Mouse (Mus musculus) ovary, postnatal 10 days (tissue): ENCODE measurements around the gene Gm20532.

Experiments used
- DNase-seq: peaks from one replicate; pipeline ENCODE4 v3.0.0; 2022; ENCODE audit warnings: low spot score

Gene Gm20532

DNA sequence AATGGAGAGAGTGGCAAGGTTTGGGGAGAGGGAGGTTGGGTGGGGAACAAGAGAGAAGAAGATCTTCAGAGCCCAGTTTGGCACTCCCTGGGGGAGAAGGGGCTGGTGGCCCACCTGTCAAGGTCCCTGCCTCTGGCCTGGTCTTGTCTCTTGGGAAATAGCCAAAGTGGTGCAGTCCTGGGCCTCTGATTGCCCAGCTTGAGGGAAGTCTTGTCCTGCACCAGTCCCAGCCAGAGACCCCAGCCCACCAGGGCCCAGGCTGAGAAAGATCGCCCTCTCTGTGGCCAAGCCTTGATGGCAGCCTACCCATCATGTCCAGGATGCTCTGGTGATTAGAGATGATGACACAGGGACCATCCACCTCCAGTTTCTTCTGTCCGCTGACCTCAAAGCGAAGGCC lies 10.5 kb downstream of the Gm20532 start:
- no peak for DNase-seq

- no peak for DNase-seq
These were observed 11.4 kb downstream of the Gm20532 start for GRCm38 (mm10) chr2:26597810-26598209.

DNA sequence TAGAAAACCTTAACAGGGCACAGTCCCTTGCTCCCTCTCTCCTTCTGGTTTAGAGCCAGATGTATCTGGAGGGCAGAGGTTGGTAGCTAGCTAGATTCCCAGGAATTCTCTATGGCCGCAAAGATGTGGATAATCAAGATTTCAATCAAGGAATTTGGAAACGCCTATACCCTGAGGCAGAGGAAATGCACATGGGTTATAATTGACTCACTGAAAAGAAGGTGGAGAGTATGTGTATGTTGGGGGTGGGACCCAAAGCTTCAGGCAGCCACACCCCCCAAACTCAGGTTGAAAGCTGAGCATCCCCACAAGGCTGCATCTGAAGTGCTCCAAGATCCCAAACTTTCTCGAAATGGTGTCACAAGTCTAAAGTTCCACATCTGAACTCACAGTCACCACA lies 12.0 kb downstream of the Gm20532 start:
- DNase-seq = no peak

DNA sequence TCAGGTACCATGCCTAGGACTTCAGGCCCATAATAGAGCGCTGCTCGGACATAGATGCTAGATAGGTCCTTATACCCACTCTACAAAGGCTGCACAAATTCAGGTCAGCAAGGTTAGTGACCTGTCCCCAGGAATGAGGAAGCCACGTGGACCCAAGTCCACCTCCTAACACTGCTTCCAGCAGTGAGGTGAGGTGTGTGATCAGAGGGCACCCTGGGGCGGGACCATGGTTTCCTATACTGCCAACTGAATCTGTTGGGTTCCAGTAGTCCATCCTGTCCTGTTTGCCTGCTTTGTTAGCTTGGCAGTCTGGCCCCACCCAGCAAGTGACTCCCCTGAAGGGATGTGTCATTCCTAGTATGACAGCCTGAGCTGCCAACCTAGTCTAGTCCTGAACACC lies 13.5 kb downstream of the Gm20532 start:
- DNase-seq = no peak

DNA sequence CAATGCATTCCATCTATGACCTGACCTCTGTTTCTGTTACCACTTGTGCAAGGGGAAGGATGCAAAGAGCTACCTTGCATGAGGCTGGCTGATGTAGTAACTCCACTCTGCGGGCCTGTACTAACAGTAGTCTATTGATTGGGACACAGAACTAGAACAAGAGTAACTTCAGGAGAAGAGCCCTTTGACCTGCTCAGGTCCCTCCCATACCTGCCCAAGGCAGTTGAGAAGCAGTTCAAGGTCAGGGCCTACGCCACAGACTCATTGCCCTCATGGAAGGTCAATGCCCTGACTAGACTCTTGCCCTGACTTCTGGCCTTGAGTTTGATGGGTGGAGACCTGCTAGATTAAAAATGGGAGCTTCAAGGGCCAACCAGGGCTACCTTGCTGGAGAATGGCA lies 14.2 kb downstream of the Gm20532 start:
- no peak for DNase-seq

DNA sequence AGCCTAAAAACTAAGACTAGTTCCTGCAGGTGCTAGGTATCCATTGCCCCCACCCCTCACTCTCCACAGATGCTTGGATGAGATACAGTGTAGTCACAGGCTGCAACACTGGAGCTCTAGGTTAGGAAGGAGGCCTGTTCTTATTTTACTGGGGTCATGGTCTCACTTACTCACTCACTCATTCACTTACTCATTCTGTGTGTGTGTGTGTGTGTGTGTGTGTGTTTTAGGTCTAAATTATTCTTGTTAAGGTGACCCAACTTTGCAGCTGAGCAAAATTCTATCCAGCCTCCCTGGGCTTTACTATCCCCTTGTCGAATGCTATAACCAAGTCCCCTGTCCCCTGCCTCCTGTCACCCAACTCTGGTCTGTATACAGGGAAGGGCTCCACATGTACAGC lies 15.2 kb downstream of the Gm20532 start:
- DNase-seq = no peak

DNA sequence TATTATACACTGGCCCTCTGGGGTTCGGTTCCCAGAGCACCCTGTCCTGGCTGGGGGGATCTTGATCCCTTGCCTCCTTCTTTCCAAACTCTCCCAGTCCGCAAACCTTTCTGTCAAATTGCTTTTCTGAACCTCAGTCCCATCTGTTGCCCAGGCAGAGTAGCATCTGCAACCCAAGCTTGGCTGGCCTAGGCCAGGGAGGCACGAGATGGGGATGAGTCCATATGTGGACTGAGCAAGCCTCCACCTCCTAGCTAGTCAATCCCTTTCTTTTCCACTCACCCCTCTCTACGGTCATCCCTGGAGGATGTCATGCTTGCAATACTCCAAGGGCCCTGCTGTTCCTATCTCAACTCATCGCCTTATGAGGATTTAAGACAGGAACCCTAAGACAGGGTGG lies 16.2 kb downstream of the Gm20532 start:
- no peak for DNase-seq

- no peak for DNase-seq
These were observed 16.7 kb downstream of the Gm20532 start for GRCm38 (mm10) chr2:26603159-26603558.

DNA sequence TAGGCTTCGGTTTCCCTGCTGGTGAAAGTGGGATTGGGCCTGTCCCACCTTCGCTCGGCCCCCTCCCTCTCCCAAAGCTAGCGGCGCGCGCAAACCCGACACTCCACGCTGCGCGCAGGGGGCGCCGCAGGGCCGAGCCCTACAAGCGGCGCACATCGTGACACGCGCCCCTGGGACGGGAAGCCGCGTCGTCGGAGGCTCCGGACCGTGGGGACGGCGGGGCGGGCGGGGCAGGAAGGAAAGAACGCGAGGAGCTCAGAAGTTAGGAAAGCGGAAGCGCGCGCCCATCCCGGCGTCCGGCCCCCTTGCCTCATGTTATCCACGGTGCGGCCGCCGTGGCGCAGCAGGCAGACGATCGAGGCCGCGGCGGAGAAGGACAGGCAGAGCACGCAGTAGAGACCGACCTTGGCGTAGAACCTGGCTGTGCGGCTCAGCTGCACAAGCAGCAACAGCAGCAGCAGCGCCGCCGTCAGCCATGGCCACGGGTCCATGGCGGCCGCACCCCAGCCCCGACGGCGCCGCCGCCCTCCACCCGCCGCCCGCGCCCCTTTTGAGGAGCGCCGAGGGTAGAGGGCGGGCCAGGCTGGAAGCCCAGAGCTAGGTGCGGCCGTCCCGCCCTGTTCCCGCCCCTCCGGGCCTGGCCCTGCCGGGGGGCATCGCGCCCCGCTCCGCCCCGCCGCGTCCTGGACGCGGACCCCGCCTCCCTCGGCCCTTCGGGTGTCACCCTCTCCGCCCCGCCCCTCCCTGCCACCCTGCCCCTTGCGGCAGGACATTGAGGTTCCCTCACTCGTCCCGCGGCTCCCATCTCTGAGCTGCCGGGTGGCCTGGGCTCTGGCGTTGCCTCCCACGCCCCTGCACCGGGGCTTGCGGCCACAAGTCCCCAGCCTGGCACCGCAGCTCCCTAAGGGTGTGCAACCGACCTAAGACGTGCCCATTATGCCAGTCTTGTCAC lies 17.6 kb downstream of the Gm20532 start, which contains the start of gene Agpat2:
TSS of gene Agpat2 (minus strand) at position 698 of the 952 bp plus-strand sequence.
- DNase-seq = peak; percentile 54

DNA sequence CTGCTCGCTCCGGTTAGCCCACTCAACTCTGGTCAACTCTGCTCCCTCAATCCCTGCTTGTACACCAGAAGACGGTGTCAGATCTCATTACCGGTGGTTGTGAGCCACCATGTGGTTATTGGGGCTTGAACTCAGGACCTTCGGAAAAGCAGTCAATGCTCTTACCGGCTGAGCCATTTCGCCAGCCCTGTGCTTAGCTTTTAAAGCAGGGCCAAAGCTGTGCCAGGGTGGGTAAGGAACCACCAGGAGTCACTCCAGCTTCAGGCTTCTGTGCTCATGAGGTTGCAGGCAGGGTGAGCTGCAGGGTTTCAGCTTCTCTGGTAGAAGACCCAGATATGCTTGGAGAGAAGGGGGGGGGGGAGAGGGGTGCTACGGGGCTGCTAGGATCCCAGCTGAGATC lies 18.9 kb downstream of the Gm20532 start:
- no peak for DNase-seq

DNA sequence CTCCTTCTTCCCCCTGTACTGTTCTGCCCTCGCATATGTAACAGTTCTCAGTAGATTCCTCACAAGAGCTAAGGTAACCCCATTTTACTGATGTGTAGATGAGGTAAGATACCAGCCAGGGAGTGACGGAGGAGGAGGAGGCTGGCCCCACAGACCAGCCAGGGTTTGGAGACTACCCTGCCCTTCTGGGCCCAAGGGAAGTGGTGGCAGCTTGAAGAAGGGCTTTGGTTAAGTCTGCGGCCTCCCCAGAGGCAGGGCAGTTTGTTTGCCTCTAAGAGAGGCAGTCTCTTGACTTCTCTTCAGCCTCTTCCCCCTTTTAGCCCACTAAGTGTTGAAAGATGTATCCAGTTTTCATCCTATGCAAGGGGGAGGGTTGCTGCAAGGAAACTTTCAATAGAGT lies 20.1 kb downstream of the Gm20532 start:
- no peak for DNase-seq

DNA sequence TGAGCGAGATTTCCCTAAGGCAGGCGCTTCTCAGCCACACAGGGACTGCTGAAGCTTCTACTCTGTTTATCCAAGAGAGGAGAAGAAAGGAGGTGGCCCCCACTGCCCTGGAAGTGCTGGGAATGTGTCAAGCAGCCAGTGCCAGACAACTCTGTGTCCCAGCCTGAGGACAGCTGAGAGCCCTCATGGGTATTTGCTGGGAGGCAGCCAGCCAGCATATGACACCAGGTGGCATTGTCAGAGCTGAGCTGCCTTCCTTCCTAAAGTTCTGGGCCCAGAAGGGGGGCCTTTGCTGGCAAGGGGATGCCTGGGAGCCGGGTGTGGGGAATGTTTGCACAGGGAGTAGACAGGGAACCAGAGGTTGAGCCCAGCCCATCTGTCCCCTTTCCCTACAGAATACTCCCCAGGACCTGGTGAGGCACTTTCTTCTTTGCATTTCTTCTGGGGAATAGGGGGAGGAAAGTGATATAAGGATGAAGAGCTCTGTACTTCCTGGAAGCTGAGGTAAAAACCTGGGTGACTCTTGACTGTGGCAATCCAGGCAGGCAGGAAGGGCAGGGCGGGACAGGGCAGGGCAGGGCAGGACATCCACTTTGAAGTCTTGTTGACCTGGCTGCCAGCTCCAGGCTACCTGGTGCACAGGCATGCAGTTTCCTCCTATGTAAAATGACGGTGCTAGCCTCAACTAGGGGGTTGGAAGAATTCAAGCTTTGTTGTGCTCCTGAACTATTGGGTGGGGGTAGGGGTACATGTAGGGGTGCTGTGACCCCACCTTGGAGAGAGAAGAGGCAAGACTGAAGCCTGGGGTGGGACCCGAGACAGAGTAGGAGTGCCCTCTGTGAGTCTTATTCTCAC lies 20.8 kb downstream of the Gm20532 start:
- DNase-seq = no peak

- no peak for DNase-seq
These were observed 22.3 kb downstream of the Gm20532 start for GRCm38 (mm10) chr2:26608781-26609180.

- no peak for DNase-seq
These were observed 22.8 kb downstream of the Gm20532 start for GRCm38 (mm10) chr2:26609261-26609661.

- DNase-seq = no peak
These were observed 24.1 kb downstream of the Gm20532 start for GRCm38 (mm10) chr2:26610526-26610925.

GRCm38 (mm10) chr2:26611054-26611453 lies 24.6 kb downstream of the Gm20532 start:
- DNase-seq = no peak

DNA sequence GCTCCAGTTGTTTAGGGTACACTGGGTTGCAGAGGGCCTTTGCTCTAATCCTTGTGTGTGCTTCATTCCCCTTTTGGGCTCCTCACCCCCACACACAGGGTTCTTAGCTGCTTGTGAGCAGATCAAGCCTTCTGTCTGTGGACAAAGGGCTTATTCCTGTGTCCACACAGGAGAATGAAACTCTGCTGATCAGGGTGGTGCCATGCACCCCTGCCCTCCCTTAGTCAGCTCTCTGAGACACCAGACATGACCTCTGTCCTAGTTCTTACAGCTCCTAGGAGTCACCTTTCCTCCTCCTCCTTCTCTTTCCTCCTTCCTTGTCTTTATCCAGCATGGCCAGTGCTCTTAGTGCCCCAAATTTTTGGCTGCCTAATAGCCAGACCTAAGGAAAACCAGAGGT lies 25.5 kb downstream of the Gm20532 start:
- no peak for DNase-seq

- no peak for DNase-seq
These were observed 28.5 kb downstream of the Gm20532 start for GRCm38 (mm10) chr2:26614903-26615302.

DNA sequence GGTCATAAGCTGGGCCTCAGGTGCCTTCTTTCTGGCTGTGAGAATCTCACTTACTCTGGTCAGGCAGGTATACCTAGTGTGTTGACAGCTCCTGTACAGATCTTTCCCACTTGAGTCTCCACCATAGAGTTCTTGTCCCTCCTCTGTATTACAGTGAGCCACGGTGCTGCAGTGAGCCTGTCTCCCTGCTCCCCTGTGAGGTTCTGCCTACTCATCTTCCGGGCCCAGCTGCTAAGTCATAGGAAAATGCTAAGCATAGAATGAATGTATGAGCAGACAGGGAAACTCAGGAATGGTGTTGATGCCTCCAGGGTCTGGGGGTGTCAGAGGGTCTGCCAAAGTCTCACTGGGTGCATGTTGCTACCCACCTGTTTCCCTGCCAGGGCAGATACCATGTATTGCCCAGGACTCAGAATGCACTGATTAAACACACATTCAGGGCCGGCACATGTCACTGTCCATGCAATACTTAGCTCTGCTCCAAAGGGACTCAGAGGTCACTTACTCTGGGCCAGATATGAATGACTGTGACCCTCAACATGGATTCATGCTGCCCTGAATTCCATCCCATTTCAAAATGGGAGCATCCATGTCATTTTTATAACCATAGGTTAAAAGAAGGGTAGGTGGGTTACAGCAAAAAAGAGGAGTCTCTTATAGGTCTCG lies 29.2 kb downstream of the Gm20532 start:
- DNase-seq = no peak

- DNase-seq = no peak
These were observed 30.9 kb downstream of the Gm20532 start for GRCm38 (mm10) chr2:26617331-26617730.

DNA sequence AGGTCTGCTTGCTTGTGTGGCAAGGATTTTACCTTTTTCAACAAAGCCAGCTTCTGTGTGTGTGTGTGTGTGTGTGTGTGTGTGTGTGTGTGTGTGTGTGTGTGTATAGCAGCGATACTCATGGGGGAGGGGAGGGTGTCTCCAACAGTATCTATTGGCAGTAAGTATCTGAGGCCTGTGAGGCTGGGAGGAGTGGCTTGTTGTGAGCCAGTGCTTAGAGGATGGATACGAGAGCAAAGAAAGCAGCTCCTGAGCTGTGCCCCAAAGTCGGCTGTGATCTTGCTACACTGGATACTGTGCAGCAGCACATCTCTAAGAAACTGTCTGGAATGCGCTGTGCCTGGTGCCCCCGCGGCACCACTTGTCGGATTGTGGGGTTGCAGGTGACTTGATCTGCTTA lies 31.5 kb downstream of the Gm20532 start:
- DNase-seq = no peak

GRCm38 (mm10) chr2:26621246-26621645 lies 34.8 kb downstream of the Gm20532 start:
- DNase-seq = no peak
